Mouse (Mus musculus): ENCODE measurements around the gene Slc39a5.

DNA sequence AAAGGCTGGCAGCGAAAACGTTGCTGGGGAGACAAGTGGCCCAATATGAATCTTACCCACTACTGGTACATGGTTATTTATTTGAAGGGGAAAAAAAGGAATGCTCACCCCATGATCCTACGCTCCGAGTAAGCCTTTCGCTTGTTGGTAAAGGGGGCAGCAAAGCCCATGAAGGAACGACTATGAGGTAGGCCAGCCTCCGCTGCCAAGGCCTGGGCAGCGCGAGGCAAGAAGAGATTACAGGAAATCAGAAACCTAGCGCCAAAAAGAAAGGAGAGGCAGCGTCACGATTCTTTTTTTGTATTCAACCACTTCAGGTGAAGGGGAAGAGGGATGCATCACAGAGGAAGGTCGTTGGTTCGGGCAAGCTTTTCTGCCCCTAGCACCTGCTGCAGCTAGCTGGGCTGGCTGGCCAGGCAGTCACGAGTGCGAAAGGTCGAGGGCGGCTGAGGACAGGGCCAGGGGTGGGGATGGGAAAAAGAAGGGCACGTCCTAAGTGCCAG is 33.1 kb downstream of the Slc39a5 start:
- TF ChIP-seq CTCF (IDR thresholded peaks at IDR 0.05; ENCODE audit: insufficient read depth, low read depth, low read length) (no peak), POLR2A (IDR thresholded peaks at IDR 0.05; ENCODE audit: insufficient read depth, low read depth, low read length) (no peak)
